In the genomic region with DNA sequence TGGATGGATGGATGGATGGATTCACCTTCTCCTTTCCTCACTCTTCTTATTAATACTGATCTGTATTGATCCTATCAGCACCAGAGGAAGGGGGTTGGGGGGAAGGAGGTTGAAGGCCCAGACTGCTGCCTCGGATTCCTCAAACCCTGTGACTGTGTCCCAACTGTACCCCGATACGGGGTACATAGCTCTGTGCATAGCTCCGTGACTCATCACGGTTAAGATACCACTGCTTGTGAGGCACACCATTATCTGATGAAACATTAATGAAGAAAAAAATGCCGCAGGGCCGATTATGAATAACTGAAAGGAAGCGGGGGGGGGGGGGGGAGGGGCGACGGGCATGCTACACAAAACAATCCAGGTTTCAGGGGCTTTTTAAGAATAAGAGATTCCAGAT, we compare ENCODE assay signal across 11 mouse cellular contexts.
DNase-seq lines count a peak whose midpoint lies in the region; ATAC-seq and TF ChIP-seq lines count a peak whose summit lies in the region.
"Had no signal": no experiment of that assay in that cellular context is flagged by ENCODE, and none has a peak within 500 bp of the region (broad histone marks: within the 10 kb centered on the region; RNA-seq: fewer than 3 reads in every experiment).

No protein-coding gene starts in this region.

- 0 out of 2 replicates have a peak overlapping the region, but pooled peaks have one; percentile 71 for H3K27ac ChIP-seq in heart, postnatal 0 days (ENCODE audit: low read depth)
- H3K27ac ChIP-seq in midbrain, embryonic 11.5 days (ENCODE audit: low read depth, low read length), result no peak overlapping the region
- no peak overlapping the region for H3K27ac ChIP-seq in midbrain, embryonic 13.5 days
- H3K27ac ChIP-seq in limb, embryonic 10.5 days, result peak overlapping the region; percentile 66
- H3K27ac ChIP-seq: forebrain, embryonic 15.5 days had no signal

- peaks cover 31% of the 10 kb centered on the region for H3K4me1 ChIP-seq in heart, postnatal 0 days (ENCODE audit: control insufficient read depth, insufficient read depth)
- H3K4me1 ChIP-seq in midbrain, embryonic 11.5 days (ENCODE audit: control insufficient read depth, insufficient read depth, low read length), result no peaks in the 10 kb centered on the region
- peaks cover 10% of the 10 kb centered on the region for H3K4me1 ChIP-seq in midbrain, embryonic 13.5 days (replicated peaks)
- H3K4me1 ChIP-seq in limb, embryonic 10.5 days, result peaks cover 45% of the 10 kb centered on the region

- TF ChIP-seq CTCF in heart, postnatal 0 days (IDR thresholded peaks at IDR 0.05; ENCODE audit: low read depth), result no peak

- no peak for DNase-seq in heart, postnatal 0 days (ENCODE audit: low spot score)
- no peak for DNase-seq in heart, adult 11 months
- DNase-seq in midbrain, embryonic 11.5 days (ENCODE audit: low spot score, missing footprints), result peak; percentile 61
- DNase-seq in limb, embryonic 10.5 days (ENCODE audit: low spot score), result no peak
- no peak for DNase-seq in lung, postnatal 10 days
- DNase-seq in lung, adult 18-20 months, result no peak
- DNase-seq: cerebellum, postnatal 10 days; lung, adult 2 months had no signal

- 76% methylated on average over 9 of the region's 10 CpGs for WGBS in heart, postnatal 0 days
- 85% methylated on average over 10 of the region's 10 CpGs for WGBS in midbrain, embryonic 11.5 days
- 70% methylated on average over 9 of the region's 10 CpGs for WGBS in midbrain, embryonic 13.5 days
- WGBS in limb, embryonic 10.5 days, result 80% methylated on average over 10 of the region's 10 CpGs

- H3K27me3 ChIP-seq in heart, postnatal 0 days (ENCODE audit: control insufficient read depth, insufficient read depth, low read length), result no peaks in the 10 kb centered on the region
- no peaks in the 10 kb centered on the region for H3K27me3 ChIP-seq in midbrain, embryonic 11.5 days (ENCODE audit: control insufficient read depth, insufficient read depth, low read length)
- H3K27me3 ChIP-seq in midbrain, embryonic 13.5 days, result no peaks in the 10 kb centered on the region
- H3K27me3 ChIP-seq in limb, embryonic 10.5 days (ENCODE audit: low read depth, poor library complexity, severe bottlenecking), result no peaks in the 10 kb centered on the region
- H3K27me3 ChIP-seq: forebrain, embryonic 15.5 days had no signal

- H3K36me3 ChIP-seq in heart, postnatal 0 days (replicated peaks; ENCODE audit: control insufficient read depth, insufficient read depth, low read length), result peaks cover 48% of the 10 kb centered on the region
- H3K36me3 ChIP-seq in midbrain, embryonic 11.5 days (ENCODE audit: control insufficient read depth, insufficient read depth, low read length), result no peaks in the 10 kb centered on the region
- 0 out of 2 replicates have a peak, but pooled peaks cover 3% of the 10 kb centered on the region for H3K36me3 ChIP-seq in midbrain, embryonic 13.5 days
- peaks cover 4% of the 10 kb centered on the region for H3K36me3 ChIP-seq in limb, embryonic 10.5 days
- H3K36me3 ChIP-seq: forebrain, embryonic 15.5 days had no signal

- H3K4me3 ChIP-seq in heart, postnatal 0 days (ENCODE audit: low read depth, low read length), result no peak overlapping the region
- H3K4me3 ChIP-seq in midbrain, embryonic 11.5 days (ENCODE audit: low read depth, low read length), result no peak overlapping the region
- no peak overlapping the region for H3K4me3 ChIP-seq in midbrain, embryonic 13.5 days (replicated peaks)
- H3K4me3 ChIP-seq in limb, embryonic 10.5 days, result no peak overlapping the region
- H3K4me3 ChIP-seq: forebrain, embryonic 15.5 days had no signal

- no peak overlapping the region for H3K4me2 ChIP-seq in heart, postnatal 0 days (ENCODE audit: low read depth, low read length)
- H3K4me2 ChIP-seq in midbrain, embryonic 11.5 days, result no peak overlapping the region
- no peak overlapping the region for H3K4me2 ChIP-seq in midbrain, embryonic 13.5 days (replicated peaks)
- H3K4me2 ChIP-seq: forebrain, embryonic 15.5 days had no signal

- TF ChIP-seq EP300 in heart, postnatal 0 days (IDR thresholded peaks at IDR 0.05; ENCODE audit: low read depth), result no peak

- no peak for ATAC-seq in heart, postnatal 0 days (ENCODE audit: insufficient read depth, low read depth)
- ATAC-seq in midbrain, embryonic 11.5 days (ENCODE audit: low FRiP score), result no peak
- no peak for ATAC-seq in midbrain, embryonic 13.5 days
- ATAC-seq: forebrain, embryonic 15.5 days; intestine, postnatal 0 days had no signal

- H3K9ac ChIP-seq in heart, postnatal 0 days (replicated peaks; ENCODE audit: low read depth, low read length), result no peak overlapping the region
- no peak overlapping the region for H3K9ac ChIP-seq in midbrain, embryonic 11.5 days (ENCODE audit: low read length)
- no peak overlapping the region for H3K9ac ChIP-seq in midbrain, embryonic 13.5 days (replicated peaks)
- H3K9ac ChIP-seq: forebrain, embryonic 15.5 days had no signal

- H3K9me3 ChIP-seq in heart, postnatal 0 days (replicated peaks; ENCODE audit: control insufficient read depth, low read length), result no peaks in the 10 kb centered on the region
- H3K9me3 ChIP-seq in midbrain, embryonic 11.5 days (ENCODE audit: control insufficient read depth, low read length), result no peaks in the 10 kb centered on the region
- no peaks in the 10 kb centered on the region for H3K9me3 ChIP-seq in midbrain, embryonic 13.5 days
- H3K9me3 ChIP-seq in limb, embryonic 10.5 days (replicated peaks), result no peaks in the 10 kb centered on the region
- H3K9me3 ChIP-seq: forebrain, embryonic 15.5 days had no signal

Comparison
In these comparisons a context has a peak if more than half of its experiments do, and no peak if none do; other contexts are left out.
1. H3K27ac ChIP-seq: peak in heart, postnatal 0 days (single experiment) and limb, embryonic 10.5 days (single experiment); none in midbrain, embryonic 11.5 days (single experiment) and midbrain, embryonic 13.5 days (single experiment).